Mouse (Mus musculus) G1E (cell line): ENCODE data around the gene Arhgap30.

Experiments used
- CTCF ChIP-seq: IDR thresholded peaks from 2 replicates; pipeline ENCODE4 v1.5.1; 2012; ENCODE audit warnings: low read depth, low read length, inconsistent platforms, mixed read lengths
- GATA1 ChIP-seq: IDR thresholded peaks from 2 replicates; pipeline ENCODE4 v1.6.1; 2012; ENCODE audit warnings: borderline replicate concordance, low read length, inconsistent platforms, mixed read lengths
- GATA2 ChIP-seq: IDR thresholded peaks from 2 replicates; pipeline ENCODE4 v1.6.1; 2012; ENCODE audit warnings: low read depth, low read length, inconsistent platforms, borderline replicate concordance

- TF ChIP-seq CTCF: no peak
- no peak for TF ChIP-seq GATA1
- no peak for TF ChIP-seq GATA2
These were observed 64.2 kb downstream of the Arhgap30 start for GRCm38 (mm10) chr1:171452923-171453322.
